ENCODE assay signal across 8 mouse cellular contexts in the genomic region with DNA sequence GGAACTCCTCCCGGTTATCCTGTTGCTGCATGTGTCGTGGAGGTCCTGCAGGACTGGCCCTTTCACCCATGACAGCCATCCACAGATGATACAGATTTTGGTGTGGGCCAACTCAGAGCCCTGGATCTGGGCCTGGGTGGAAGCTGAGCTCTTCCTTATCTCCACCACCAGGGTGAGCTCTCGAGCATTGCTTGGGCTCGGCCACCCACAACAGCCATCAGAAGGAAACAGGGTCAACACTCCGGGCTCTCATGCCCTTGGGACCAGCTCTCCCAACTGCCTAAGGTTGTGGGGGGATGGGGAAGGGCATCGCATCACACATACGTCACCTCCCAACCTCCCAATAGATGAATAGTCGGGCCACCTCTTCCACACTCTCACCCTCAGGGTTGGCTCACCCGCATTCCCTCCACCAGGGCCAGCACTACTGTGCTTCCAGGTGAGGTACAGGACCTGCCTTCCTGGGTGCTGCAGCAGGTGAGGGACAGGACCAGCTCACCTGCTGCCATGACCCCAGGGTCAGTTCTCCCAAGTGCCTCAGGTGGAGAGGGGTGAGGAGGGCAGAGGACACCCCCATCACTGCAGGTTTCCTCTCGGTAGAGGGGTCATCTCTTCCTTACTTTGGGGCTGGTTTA. TPM values are rescaled to one million over a fixed set of nuclear protein-coding genes. Genes with fewer than 3 reads are reported as not detected.
A peak's percentile ranks its signal among the peaks of the same experiment; 100 is the strongest.
DNase-seq lines count a peak whose midpoint lies in the region; TF ChIP-seq lines count a peak whose summit lies in the region.

No protein-coding gene starts in this region.

- H3K27ac ChIP-seq in heart, adult 2 months, result no peak overlapping the region
- no peak overlapping the region for H3K27ac ChIP-seq in heart, embryonic 10.5 days

- no peaks in the 10 kb centered on the region for H3K4me1 ChIP-seq in heart, adult 2 months (ENCODE audit: control insufficient read depth, insufficient read depth, low read length)
- H3K4me1 ChIP-seq in heart, embryonic 10.5 days, result no peaks in the 10 kb centered on the region

- no peaks in the 10 kb centered on the region for H3K27me3 ChIP-seq in heart, adult 2 months (ENCODE audit: control insufficient read depth, insufficient read depth, low read length)
- no peaks in the 10 kb centered on the region for H3K27me3 ChIP-seq in heart, embryonic 10.5 days (ENCODE audit: insufficient read depth, poor library complexity, severe bottlenecking)

- no peaks in the 10 kb centered on the region for H3K9me3 ChIP-seq in heart, embryonic 10.5 days

- intact Hi-C loops in heart, adult 2 months (cut with DNase I), result no loop called here
- intact Hi-C loops in gastrocnemius, postnatal 14 days (cut with DNase I; ENCODE audit: low total_unique reads), result no loop called here

- peak; percentile 52 for TF ChIP-seq CTCF in heart, adult 2 months (IDR thresholded peaks at IDR 0.05)

- H3K79me2 ChIP-seq in heart, adult 2 months (replicated peaks; ENCODE audit: control insufficient read depth, insufficient read depth, low read length), result no peaks in the 10 kb centered on the region

- no peak for TF ChIP-seq EP300 in heart, adult 2 months (IDR thresholded peaks at IDR 0.05; ENCODE audit: insufficient read depth, low read depth, low read length)

- TF ChIP-seq POLR2A in heart, adult 2 months (IDR thresholded peaks at IDR 0.05; ENCODE audit: insufficient read depth, low read depth, low read length), result no peak

- no peaks in the 10 kb centered on the region for H3K36me3 ChIP-seq in heart, adult 2 months (ENCODE audit: control insufficient read depth, insufficient read depth, low read length)
- H3K36me3 ChIP-seq in heart, embryonic 10.5 days, result no peaks in the 10 kb centered on the region

- no peak overlapping the region for H3K9ac ChIP-seq in heart, adult 2 months (ENCODE audit: low read depth, low read length)

- no peak for DNase-seq in heart, adult 2 months
- no peak for DNase-seq in heart, adult 18-20 months
- peak; percentile 15 for DNase-seq in CD4-positive helper T cell, adult 2 months (ENCODE audit: low read depth, low spot score)
- peak; percentile 57 for DNase-seq in ZHBTc4 (ENCODE audit: low read depth, low spot score)
- DNase-seq in kidney, postnatal 14 days, result peak; percentile 13
- DNase-seq in spleen, postnatal 10 days (ENCODE audit: low spot score in 2 of 2), result no peak
- no peak for DNase-seq in gastrocnemius, postnatal 14 days
- DNase-seq in heart, embryonic 10.5 days (ENCODE audit: low spot score), result no peak

- no peak overlapping the region for H3K4me3 ChIP-seq in heart, adult 2 months
- no peak overlapping the region for H3K4me3 ChIP-seq in heart, embryonic 10.5 days

- WGBS in heart, adult 2 months, result 61% methylated on average over 10 of the region's 10 CpGs
- 68% methylated on average over 10 of the region's 10 CpGs for WGBS in heart, embryonic 10.5 days

RNA-seq across cellular contexts. Expression of gene Trim42, which starts 54.2 kb away (rescaled TPM):
- not detected for total RNA-seq in heart, adult 2 months (2021)
- not detected in 2 replicates for polyA plus RNA-seq in heart, adult 2 months (2012; rRNA removed)
- not detected for total RNA-seq in heart, adult 18-20 months (2021)
- not detected for total RNA-seq in gastrocnemius, postnatal 14 days (2021)
- not detected in 2 replicates for polyA plus RNA-seq in heart, embryonic 10.5 days (2016; fragmentation: Nextera tagmentation; extraction: Ambion mirVana)

Comparison
In these comparisons a context has a peak if more than half of its experiments do, and no peak if none do; other contexts are left out.
1. DNase-seq: peak in CD4-positive helper T cell, adult 2 months (single experiment), ZHBTc4 (single experiment) and kidney, postnatal 14 days (single experiment); none in heart, adult 2 months (0 of 2), heart, adult 18-20 months (0 of 2), spleen, postnatal 10 days (0 of 2), gastrocnemius, postnatal 14 days (single experiment) and heart, embryonic 10.5 days (single experiment).